27 mouse cellular contexts compared by ENCODE assay signal in the genomic region with DNA sequence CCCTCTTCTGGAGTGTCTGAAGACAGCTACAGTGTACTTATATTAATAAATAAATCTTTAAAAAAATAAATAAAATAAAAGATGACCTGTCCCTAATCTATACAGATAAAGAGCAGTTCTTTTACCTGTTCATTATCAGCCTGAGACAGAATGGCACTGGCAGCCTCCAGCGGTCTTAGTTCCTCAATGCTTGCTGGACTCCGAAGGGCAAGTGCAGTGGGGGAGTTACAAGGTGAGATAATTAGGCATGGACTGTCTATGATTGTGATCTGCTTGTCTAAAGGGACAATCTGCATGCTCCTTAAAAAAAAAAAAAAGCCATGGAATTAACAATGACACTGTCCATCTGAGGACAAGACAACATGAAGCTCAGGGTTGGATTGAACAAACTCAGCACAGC.
"Had no signal": no experiment of that assay in that cellular context is flagged by ENCODE, and none has a peak within 500 bp of the region (broad histone marks: within the 10 kb centered on the region; RNA-seq: fewer than 3 reads in every experiment).

No protein-coding gene starts in this region.

- DNase-seq: cerebellum, adult 8-10 months; cerebellum, adult 9-10 months; cerebellum, postnatal 10 days; cerebellum, postnatal 14 days; cerebellum, postnatal 25 days; cerebellum, postnatal 36 days; embryo, embryonic 11 days; forebrain, postnatal 0 days; gastrocnemius, adult 2 months; gastrocnemius, postnatal 10 days; gastrocnemius, postnatal 14 days; gastrocnemius, postnatal 25 days; gastrocnemius, postnatal 36 days; heart, adult 11 months; heart, adult 18-20 months; heart, adult 2 months had no signal

- H3K27ac ChIP-seq: embryonic facial prominence, embryonic 10.5 days; embryonic facial prominence, embryonic 12.5 days; embryonic facial prominence, embryonic 13.5 days; embryonic facial prominence, embryonic 15.5 days; forebrain, embryonic 10.5 days; forebrain, embryonic 12.5 days; forebrain, embryonic 13.5 days; forebrain, embryonic 15.5 days; gastrocnemius, adult 2 months; heart, adult 2 months had no signal

- H3K9me3 ChIP-seq: embryonic facial prominence, embryonic 10.5 days; embryonic facial prominence, embryonic 12.5 days; embryonic facial prominence, embryonic 13.5 days; embryonic facial prominence, embryonic 15.5 days; forebrain, embryonic 10.5 days; forebrain, embryonic 12.5 days; forebrain, embryonic 13.5 days; forebrain, embryonic 15.5 days had no signal

- ATAC-seq: forebrain, embryonic 13.5 days; forebrain, embryonic 14.5 days; forebrain, embryonic 15.5 days; forebrain, embryonic 16.5 days; forebrain, postnatal 0 days had no signal

- H3K9ac ChIP-seq: embryonic facial prominence, embryonic 12.5 days; embryonic facial prominence, embryonic 13.5 days; embryonic facial prominence, embryonic 15.5 days; forebrain, embryonic 12.5 days; forebrain, embryonic 13.5 days; forebrain, embryonic 15.5 days; forebrain, postnatal 0 days had no signal

- H3K4me3 ChIP-seq: embryonic facial prominence, embryonic 10.5 days; embryonic facial prominence, embryonic 12.5 days; embryonic facial prominence, embryonic 13.5 days; embryonic facial prominence, embryonic 15.5 days; erythroblast, embryonic 14.5 days; forebrain, embryonic 10.5 days; forebrain, embryonic 12.5 days; forebrain, embryonic 13.5 days; forebrain, embryonic 15.5 days; gastrocnemius, adult 2 months; heart, adult 2 months had no signal

- H3K27me3 ChIP-seq: embryonic facial prominence, embryonic 12.5 days; embryonic facial prominence, embryonic 13.5 days; embryonic facial prominence, embryonic 15.5 days; forebrain, embryonic 12.5 days; forebrain, embryonic 13.5 days; forebrain, embryonic 15.5 days had no signal

- H3K4me2 ChIP-seq: embryonic facial prominence, embryonic 12.5 days; embryonic facial prominence, embryonic 13.5 days; embryonic facial prominence, embryonic 15.5 days; forebrain, embryonic 12.5 days; forebrain, embryonic 13.5 days; forebrain, embryonic 15.5 days had no signal
